30 mouse cellular contexts compared by ENCODE assay signal in the genomic region with DNA sequence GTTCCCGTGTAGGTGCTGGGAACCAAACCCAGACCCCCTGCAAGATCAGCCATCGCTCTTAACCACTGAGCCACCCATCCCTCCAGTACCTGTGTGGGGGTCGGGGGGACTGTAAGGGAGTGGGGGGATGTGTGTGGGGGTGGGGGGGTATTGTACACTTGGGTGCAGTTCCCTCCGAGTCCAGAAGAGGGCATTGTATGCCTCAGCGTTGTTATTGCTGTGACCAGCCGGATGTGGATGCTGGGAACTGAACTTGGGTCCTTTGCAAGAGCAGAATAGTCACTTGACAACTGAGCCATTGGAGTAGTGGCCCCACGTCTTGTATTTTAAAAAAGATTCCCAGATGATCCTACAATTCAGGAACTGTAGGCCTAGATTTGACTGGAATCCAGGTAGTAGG.
DNase-seq lines count a peak whose midpoint lies in the region; TF ChIP-seq lines count a peak whose summit lies in the region.
"Had no signal": no experiment of that assay in that cellular context is flagged by ENCODE, and none has a peak within 500 bp of the region (broad histone marks: within the 10 kb centered on the region; RNA-seq: fewer than 3 reads in every experiment).

No protein-coding gene starts in this region.

- H3K27me3 ChIP-seq in testis, adult 2 months (ENCODE audit: control insufficient read depth, insufficient read depth, low read length) = no peaks in the 10 kb centered on the region
- H3K27me3 ChIP-seq: forebrain, embryonic 13.5 days; hindbrain, embryonic 13.5 days; limb, embryonic 13.5 days; liver, embryonic 13.5 days; lung, embryonic 15.5 days; neural tube, embryonic 15.5 days; stomach, embryonic 15.5 days had no signal

- intact Hi-C loops in left cerebral cortex, adult 2 months (cut with DNase I) = no loop called here
- intact Hi-C loops in left cerebral cortex, postnatal 10 days (cut with DNase I) = no loop called here

- no peak overlapping the region for H3K4me3 ChIP-seq in left cerebral cortex, adult 2 months
- H3K4me3 ChIP-seq in testis, adult 2 months (ENCODE audit: control insufficient read depth, low read depth, low read length) = no peak overlapping the region
- H3K4me3 ChIP-seq: forebrain, embryonic 13.5 days; hindbrain, embryonic 13.5 days; limb, embryonic 13.5 days; liver, embryonic 13.5 days; lung, embryonic 15.5 days; neural tube, embryonic 15.5 days; stomach, embryonic 15.5 days had no signal

- no peak for TF ChIP-seq POLR2A in testis, adult 2 months (IDR thresholded peaks at IDR 0.05; ENCODE audit: control insufficient read depth, low read depth, low read length)

- no peak overlapping the region for H3K27ac ChIP-seq in left cerebral cortex, adult 2 months
- no peak overlapping the region for H3K27ac ChIP-seq in testis, adult 2 months (ENCODE audit: control insufficient read depth, insufficient read depth, low read depth, low read length)
- H3K27ac ChIP-seq: forebrain, embryonic 13.5 days; hindbrain, embryonic 13.5 days; limb, embryonic 13.5 days; liver, embryonic 13.5 days; lung, embryonic 15.5 days; neural tube, embryonic 15.5 days; stomach, embryonic 15.5 days had no signal

- peak; percentile 6 for TF ChIP-seq CTCF in left cerebral cortex, adult 2 months (IDR thresholded peaks at IDR 0.05)
- peak; percentile 38; the same call in 1 of the 2 replicates for TF ChIP-seq CTCF in testis, adult 2 months (IDR thresholded peaks at IDR 0.05; ENCODE audit: control insufficient read depth, insufficient read depth, insufficient replicate concordance, low read depth, low read length)

- DNase-seq in left cerebral cortex, adult 2 months (ENCODE audit: extremely low spot score in 1 of 2, low spot score in 2 of 2) = no peak
- no peak for DNase-seq in left cerebral cortex, postnatal 10 days (ENCODE audit: extremely low spot score in 1 of 2, low spot score in 2 of 2)
- DNase-seq in testis, postnatal 14 days (ENCODE audit: low spot score) = no peak
- peak; percentile 57 for DNase-seq in ZHBTc4 (ENCODE audit: low read depth, low spot score)
- DNase-seq in thymus, postnatal 25 days = no peak
- no peak for DNase-seq in spleen, postnatal 36 days (ENCODE audit: low spot score in 2 of 2)
- DNase-seq: adrenal gland, adult 2 months; adrenal gland, postnatal 36 days; cerebellum, adult 8-10 months; cerebellum, postnatal 36 days; gastrocnemius, postnatal 14 days; heart, adult 11 months; heart, postnatal 4 days; kidney, adult 8-10 months; kidney, postnatal 10 days; layer of hippocampus, adult 9-11 months; liver, embryonic 13.5 days; lung, postnatal 4 days; midbrain, embryonic 14.5 days; retina, postnatal 1 day; right cerebral cortex, postnatal 14 days; thymus, adult 18-20 months; thymus, postnatal 36 days had no signal

- no peaks in the 10 kb centered on the region for H3K36me3 ChIP-seq in testis, adult 2 months (ENCODE audit: control insufficient read depth, insufficient read depth, low read length)
- H3K36me3 ChIP-seq: hindbrain, embryonic 13.5 days; limb, embryonic 13.5 days; liver, embryonic 13.5 days; lung, embryonic 15.5 days; neural tube, embryonic 15.5 days; stomach, embryonic 15.5 days had no signal

- peaks cover 4% of the 10 kb centered on the region; the same call in 1 of the 2 replicates for H3K4me1 ChIP-seq in testis, adult 2 months (ENCODE audit: control insufficient read depth, insufficient read depth, low read length)
- H3K4me1 ChIP-seq: liver, embryonic 13.5 days had no signal
